Mouse (Mus musculus): ENCODE data around the gene Baz2b. TPM values are rescaled to one million over a fixed set of nuclear protein-coding genes. Genes with fewer than 3 reads are reported as not detected.

Gene Baz2b
- polyA plus RNA-seq, 1 experiment from 2014 or later, result 34.0 TPM

GRCm38 (mm10) chr2:60196841-60197240 is 12.8 kb downstream of the Baz2b start:
- WGBS, result 69% methylated on average over 1 of the region's 1 CpGs
- Histone ChIP-seq H3K4me3 (ENCODE audit: low read depth, low read length) (no peak overlapping the region), H3K36me3 (ENCODE audit: control insufficient read depth, insufficient read depth, low read length) (no peaks in the 10 kb centered on the region), H3K4me2 (replicated peaks; ENCODE audit: low read depth) (no peak overlapping the region), H3K9ac (ENCODE audit: low read length) (no peak overlapping the region), H3K4me1 (replicated peaks; ENCODE audit: control insufficient read depth, insufficient read depth) (no peaks in the 10 kb centered on the region), H3K27me3 (ENCODE audit: control insufficient read depth, insufficient read depth, low read length) (no peaks in the 10 kb centered on the region), H3K27ac (replicated peaks) (no peak overlapping the region), H3K9me3 (ENCODE audit: control insufficient read depth, low read length) (no peaks in the 10 kb centered on the region)
- no peak for ATAC-seq (ENCODE audit: low FRiP score, low TSS enrichment)
- TF ChIP-seq EP300 (optimal IDR thresholded peaks at IDR 0.05) (no peak), CTCF (IDR thresholded peaks at IDR 0.05; ENCODE audit: low read depth) (no peak)
- no peak for DNase-seq (ENCODE audit: low spot score)

DNA sequence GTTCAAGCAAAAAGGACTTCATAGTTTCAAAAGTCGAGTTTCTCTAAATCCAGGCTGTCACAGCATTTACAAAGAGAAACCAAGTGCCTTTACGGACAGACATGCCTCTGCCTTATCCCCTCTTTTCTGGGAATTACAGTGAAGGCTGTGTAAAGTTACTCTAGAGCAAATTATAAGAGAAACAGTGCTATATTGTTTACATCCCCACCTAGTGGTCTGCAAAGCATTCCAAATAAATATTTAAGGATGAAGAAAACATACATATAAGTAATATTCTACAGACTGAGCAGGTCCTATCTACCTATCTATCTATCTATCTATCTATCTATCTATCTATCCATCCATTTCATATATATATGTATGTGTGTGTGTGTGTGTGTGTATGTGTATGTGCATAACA is 27.9 kb downstream of the Baz2b start:
- no peaks in the 10 kb centered on the region for H3K36me3 ChIP-seq (ENCODE audit: control insufficient read depth, insufficient read depth, low read length)
- no peak overlapping the region for H3K4me3 ChIP-seq (ENCODE audit: low read depth, low read length)
- no peaks in the 10 kb centered on the region for H3K27me3 ChIP-seq (ENCODE audit: control insufficient read depth, insufficient read depth, low read length)
- DNase-seq (ENCODE audit: low spot score), result no peak
- no peak for ATAC-seq (ENCODE audit: low FRiP score, low TSS enrichment)
- TF ChIP-seq EP300 (optimal IDR thresholded peaks at IDR 0.05), result no peak
- TF ChIP-seq CTCF (IDR thresholded peaks at IDR 0.05; ENCODE audit: low read depth), result peak; percentile 45
- H3K4me1 ChIP-seq (replicated peaks; ENCODE audit: control insufficient read depth, insufficient read depth), result no peaks in the 10 kb centered on the region
- no peak overlapping the region for H3K4me2 ChIP-seq (replicated peaks; ENCODE audit: low read depth)
- H3K27ac ChIP-seq (replicated peaks), result no peak overlapping the region
- H3K9me3 ChIP-seq (ENCODE audit: control insufficient read depth, low read length), result no peaks in the 10 kb centered on the region
- 40% methylated on average over 2 of the region's 2 CpGs for whole genome bisulfite sequencing
- no peak overlapping the region for H3K9ac ChIP-seq (ENCODE audit: low read length)

DNA sequence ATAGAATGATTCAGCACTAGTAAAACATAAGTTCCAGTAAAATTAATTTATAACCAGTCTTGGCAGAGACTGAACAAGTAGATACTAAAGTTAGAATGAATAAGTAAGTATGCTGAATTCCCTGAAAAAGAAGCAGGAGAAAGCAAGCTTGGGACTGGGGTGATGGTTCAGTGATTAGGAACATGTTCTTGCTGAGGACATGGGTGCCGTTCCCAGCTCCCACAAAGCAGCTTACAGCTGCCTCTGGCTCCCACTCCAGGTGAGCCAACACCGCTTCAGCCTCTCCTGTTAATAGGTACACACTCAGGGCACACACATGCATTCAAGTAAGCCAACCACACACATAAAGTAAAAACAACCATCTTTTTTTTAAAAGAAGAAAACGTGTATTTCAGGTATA is 32.1 kb downstream of the Baz2b start:
- TF ChIP-seq CTCF (IDR thresholded peaks at IDR 0.05; ENCODE audit: low read depth) (no peak), EP300 (optimal IDR thresholded peaks at IDR 0.05) (no peak)
- Histone ChIP-seq H3K27ac (replicated peaks) (no peak overlapping the region), H3K4me3 (ENCODE audit: low read depth, low read length) (no peak overlapping the region), H3K4me2 (replicated peaks; ENCODE audit: low read depth) (no peak overlapping the region), H3K9ac (ENCODE audit: low read length) (no peak overlapping the region), H3K36me3 (ENCODE audit: control insufficient read depth, insufficient read depth, low read length) (no peaks in the 10 kb centered on the region), H3K4me1 (replicated peaks; ENCODE audit: control insufficient read depth, insufficient read depth) (no peaks in the 10 kb centered on the region), H3K9me3 (ENCODE audit: control insufficient read depth, low read length) (no peaks in the 10 kb centered on the region), H3K27me3 (ENCODE audit: control insufficient read depth, insufficient read depth, low read length) (no peaks in the 10 kb centered on the region)
- no peak for ATAC-seq (ENCODE audit: low FRiP score, low TSS enrichment)
- WGBS, result 77% methylated on average over 3 of the region's 3 CpGs
- DNase-seq (ENCODE audit: low spot score), result no peak

DNA sequence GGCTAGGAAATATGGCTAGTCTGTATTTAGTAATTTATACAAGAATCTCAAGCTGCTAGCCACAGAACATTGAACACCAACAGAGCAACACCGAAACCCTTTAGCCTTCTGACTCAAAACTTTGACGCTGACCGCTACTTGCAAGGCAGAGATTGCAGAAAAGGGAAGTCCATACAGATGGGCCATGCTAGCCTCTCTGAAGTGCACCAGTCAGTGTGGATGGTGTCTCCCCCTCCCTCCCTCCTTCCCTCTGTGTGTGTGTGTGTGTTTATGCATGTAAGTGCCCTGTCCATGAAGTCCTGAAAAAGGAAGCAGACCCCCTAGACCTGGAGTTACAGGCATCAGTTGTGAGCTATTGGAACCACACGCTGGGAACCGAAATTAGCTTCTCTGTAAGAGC is 33.6 kb downstream of the Baz2b start:
- Histone ChIP-seq H3K4me2 (replicated peaks; ENCODE audit: low read depth) (no peak overlapping the region), H3K27ac (replicated peaks) (no peak overlapping the region; the same call in 1 of the 2 replicates), H3K9me3 (ENCODE audit: control insufficient read depth, low read length) (no peaks in the 10 kb centered on the region), H3K36me3 (ENCODE audit: control insufficient read depth, insufficient read depth, low read length) (no peaks in the 10 kb centered on the region), H3K4me1 (replicated peaks; ENCODE audit: control insufficient read depth, insufficient read depth) (no peaks in the 10 kb centered on the region), H3K9ac (ENCODE audit: low read length) (no peak overlapping the region), H3K4me3 (ENCODE audit: low read depth, low read length) (no peak overlapping the region), H3K27me3 (ENCODE audit: control insufficient read depth, insufficient read depth, low read length) (no peaks in the 10 kb centered on the region)
- DNase-seq (ENCODE audit: low spot score) (no peak), ATAC-seq (ENCODE audit: low FRiP score, low TSS enrichment) (no peak)
- 86% methylated on average over 5 of the region's 5 CpGs for WGBS
- TF ChIP-seq CTCF (IDR thresholded peaks at IDR 0.05; ENCODE audit: low read depth), result no peak
- no peak for TF ChIP-seq EP300 (optimal IDR thresholded peaks at IDR 0.05)

GRCm38 (mm10) chr2:60175078-60175477 is 34.6 kb downstream of the Baz2b start:
- H3K27ac ChIP-seq (replicated peaks), result no peak overlapping the region
- H3K9ac ChIP-seq (ENCODE audit: low read length), result no peak overlapping the region
- no peaks in the 10 kb centered on the region for H3K27me3 ChIP-seq (ENCODE audit: control insufficient read depth, insufficient read depth, low read length)
- WGBS, result 92% methylated on average over 3 of the region's 4 CpGs
- DNase-seq (ENCODE audit: low spot score) (no peak), ATAC-seq (ENCODE audit: low FRiP score, low TSS enrichment) (no peak)
- no peaks in the 10 kb centered on the region for H3K36me3 ChIP-seq (ENCODE audit: control insufficient read depth, insufficient read depth, low read length)
- H3K4me3 ChIP-seq (ENCODE audit: low read depth, low read length), result no peak overlapping the region
- no peaks in the 10 kb centered on the region for H3K4me1 ChIP-seq (replicated peaks; ENCODE audit: control insufficient read depth, insufficient read depth)
- H3K9me3 ChIP-seq (ENCODE audit: control insufficient read depth, low read length), result no peaks in the 10 kb centered on the region
- H3K4me2 ChIP-seq (replicated peaks; ENCODE audit: low read depth), result no peak overlapping the region
- no peak for TF ChIP-seq EP300 (optimal IDR thresholded peaks at IDR 0.05)
- no peak for TF ChIP-seq CTCF (IDR thresholded peaks at IDR 0.05; ENCODE audit: low read depth)

GRCm38 (mm10) chr2:60173595-60173994 is 36.0 kb downstream of the Baz2b start:
- no peak for TF ChIP-seq EP300 (optimal IDR thresholded peaks at IDR 0.05)
- no peak for TF ChIP-seq CTCF (IDR thresholded peaks at IDR 0.05; ENCODE audit: low read depth)
- Histone ChIP-seq H3K4me1 (replicated peaks; ENCODE audit: control insufficient read depth, insufficient read depth) (no peaks in the 10 kb centered on the region), H3K27ac (replicated peaks) (no peak overlapping the region), H3K9me3 (ENCODE audit: control insufficient read depth, low read length) (no peaks in the 10 kb centered on the region), H3K4me3 (ENCODE audit: low read depth, low read length) (no peak overlapping the region), H3K27me3 (ENCODE audit: control insufficient read depth, insufficient read depth, low read length) (no peaks in the 10 kb centered on the region), H3K36me3 (ENCODE audit: control insufficient read depth, insufficient read depth, low read length) (no peaks in the 10 kb centered on the region), H3K4me2 (replicated peaks; ENCODE audit: low read depth) (no peak overlapping the region), H3K9ac (ENCODE audit: low read length) (no peak overlapping the region)
- DNase-seq (ENCODE audit: low spot score) (no peak), ATAC-seq (ENCODE audit: low FRiP score, low TSS enrichment) (no peak)
- WGBS, result 83% methylated on average over 4 of the region's 4 CpGs
